8 mouse cellular contexts compared by ENCODE assay signal in genomic region chr11:67085489-67085888, GRCm38 (mm10). TPM values are rescaled to one million over a fixed set of nuclear protein-coding genes. Genes with fewer than 3 reads are reported as not detected.
DNase-seq lines count a peak whose midpoint lies in the region; ATAC-seq and TF ChIP-seq lines count a peak whose summit lies in the region.

No protein-coding gene starts in this region.

- H3K9me3 ChIP-seq in embryonic facial prominence, embryonic 14.5 days (ENCODE audit: control insufficient read depth, low read length): no peaks in the 10 kb centered on the region

- no peak for TF ChIP-seq POLR2A in liver, adult 2 months (IDR thresholded peaks at IDR 0.05; ENCODE audit: extremely low read depth, insufficient read depth, low read length)

- no peak overlapping the region for H3K27ac ChIP-seq in embryonic facial prominence, embryonic 14.5 days (replicated peaks; ENCODE audit: low read depth, low read length)
- no peak overlapping the region for H3K27ac ChIP-seq in liver, adult 2 months (replicated peaks; ENCODE audit: insufficient read depth, low read depth, low read length)

- no peak overlapping the region for H3K4me3 ChIP-seq in embryonic facial prominence, embryonic 14.5 days (ENCODE audit: low read depth, low read length)
- H3K4me3 ChIP-seq in liver, adult 2 months (ENCODE audit: insufficient read depth, low read depth, low read length): no peak overlapping the region

- no peak overlapping the region for H3K9ac ChIP-seq in embryonic facial prominence, embryonic 14.5 days (ENCODE audit: low read depth, low read length)
- no peak overlapping the region for H3K9ac ChIP-seq in liver, adult 2 months (ENCODE audit: low read depth, low read length)

- no peaks in the 10 kb centered on the region for H3K79me2 ChIP-seq in liver, adult 2 months (ENCODE audit: control insufficient read depth, insufficient read depth, low read length)

- peak; percentile 85 for ATAC-seq in CD4-positive, CD25-positive, alpha-beta regulatory T cell, adult 4 months
- peak; percentile 39; the same call in 1 of the 2 replicates for ATAC-seq in embryonic facial prominence, embryonic 14.5 days (ENCODE audit: low read depth)

- TF ChIP-seq CTCF in liver, adult 2 months (IDR thresholded peaks at IDR 0.05; ENCODE audit: low read depth, low read length): peak; percentile 70

- no peak overlapping the region for H3K4me2 ChIP-seq in embryonic facial prominence, embryonic 14.5 days (ENCODE audit: low read depth, low read length)

- peak; percentile 89 for DNase-seq in 3T3-L1 (ENCODE audit: low read depth, low spot score)
- peak; percentile 92 for DNase-seq in brain, adult 2 months (ENCODE audit: low read depth, low spot score)
- peak; percentile 89 for DNase-seq in embryonic facial prominence, embryonic 14.5 days (ENCODE audit: low spot score)
- DNase-seq in kidney, adult 8-10 months: peak; percentile 59 to 62
- DNase-seq in liver, adult 2 months (ENCODE audit: extremely low read depth, low read depth, low spot score): peak; percentile 72
- peak; percentile 26 for DNase-seq in ovary, postnatal 36 days (ENCODE audit: low spot score)
- peak; percentile 61 for DNase-seq in thymus, postnatal 25 days

- H3K4me1 ChIP-seq in embryonic facial prominence, embryonic 14.5 days (ENCODE audit: control insufficient read depth, insufficient read depth, low read length): no peaks in the 10 kb centered on the region
- H3K4me1 ChIP-seq in liver, adult 2 months (ENCODE audit: control insufficient read depth, insufficient read depth, low read length): no peaks in the 10 kb centered on the region

- H3K36me3 ChIP-seq in embryonic facial prominence, embryonic 14.5 days (ENCODE audit: control insufficient read depth, insufficient read depth, low read length): no peaks in the 10 kb centered on the region
- H3K36me3 ChIP-seq in liver, adult 2 months (ENCODE audit: control insufficient read depth, insufficient read depth, low read length): no peaks in the 10 kb centered on the region

- 3% methylated on average over 6 of the region's 6 CpGs for WGBS in embryonic facial prominence, embryonic 14.5 days
- WGBS in liver, adult 2 months: 2% methylated on average over 6 of the region's 6 CpGs

- peaks cover 14% of the 10 kb centered on the region for H3K27me3 ChIP-seq in embryonic facial prominence, embryonic 14.5 days (replicated peaks; ENCODE audit: control insufficient read depth, insufficient read depth, low read length)
- H3K27me3 ChIP-seq in liver, adult 2 months (ENCODE audit: control insufficient read depth, insufficient read depth, low read length): peaks cover 5% of the 10 kb centered on the region; the same call in 1 of the 2 replicates

RNA-seq across cellular contexts. Expression of gene Myh3, which starts 7.4 kb away (rescaled TPM):
- under 1 TPM; 0.12 to 0.23 TPM for polyA plus RNA-seq in CD4-positive, CD25-positive, alpha-beta regulatory T cell, adult 4 months (2017; shearing (Covaris generic))
- polyA plus RNA-seq in embryonic facial prominence, embryonic 14.5 days (2014; fragmentation: Nextera tagmentation; extraction: Ambion mirVana): 368 and 488 TPM in 2 replicates
- not detected in 2 replicates for total RNA-seq in liver, adult 2 months (2014; rRNA removed)
- polyA plus RNA-seq in liver, adult 2 months (2012; rRNA removed): not detected in 2 replicates

RNA-seq across cellular contexts. Expression of gene Sco1, which starts 33.0 kb away (rescaled TPM):
- polyA plus RNA-seq in CD4-positive, CD25-positive, alpha-beta regulatory T cell, adult 4 months (2017; shearing (Covaris generic)): 1 to 10 TPM; 6.6 to 9.4 TPM
- polyA plus RNA-seq in embryonic facial prominence, embryonic 14.5 days (2014; fragmentation: Nextera tagmentation; extraction: Ambion mirVana): 13.4 and 14.9 TPM in 2 replicates
- total RNA-seq in liver, adult 2 months (2014; rRNA removed): 10.5 and 11.5 TPM in 2 replicates
- polyA plus RNA-seq in liver, adult 2 months (2012; rRNA removed): 4.8 and 5.5 TPM in 2 replicates

RNA-seq across cellular contexts. Expression of gene Adprm, which starts 33.1 kb away (rescaled TPM):
- 10 to 100 TPM; 58.5 to 63.8 TPM for polyA plus RNA-seq in CD4-positive, CD25-positive, alpha-beta regulatory T cell, adult 4 months (2017; shearing (Covaris generic))
- polyA plus RNA-seq in embryonic facial prominence, embryonic 14.5 days (2014; fragmentation: Nextera tagmentation; extraction: Ambion mirVana): 30.4 and 31.9 TPM in 2 replicates
- 25.2 and 36.5 TPM in 2 replicates for total RNA-seq in liver, adult 2 months (2014; rRNA removed)
- 10.8 and 14.0 TPM in 2 replicates for polyA plus RNA-seq in liver, adult 2 months (2012; rRNA removed)

Comparison
In these comparisons a context has a peak if more than half of its experiments do, and no peak if none do; other contexts are left out.
1. DNase-seq: peak in every context shown above with its lines; median percentile 92 in brain, adult 2 months; 89 in 3T3-L1; 89 in embryonic facial prominence, embryonic 14.5 days; 72 in liver, adult 2 months; 61 in thymus, postnatal 25 days; 60 in kidney, adult 8-10 months; 26 in ovary, postnatal 36 days.
2. RNA of gene Myh3, which starts 7.4 kb away (polyA plus RNA-seq): 368 to 488 TPM in embryonic facial prominence, embryonic 14.5 days; 0.12 to 0.23 TPM in CD4-positive, CD25-positive, alpha-beta regulatory T cell, adult 4 months and not detected in liver, adult 2 months; every median in the first group is over 100 times any median in the second.